ENCODE assay signal across 15 mouse cellular contexts in genomic region chr16:20227504-20227903, GRCm38 (mm10). TPM values are rescaled to one million over a fixed set of nuclear protein-coding genes. Genes with fewer than 3 reads are reported as not detected.
DNase-seq lines count a peak whose midpoint lies in the region; ATAC-seq and TF ChIP-seq lines count a peak whose summit lies in the region.
"Had no signal": no experiment of that assay in that cellular context is flagged by ENCODE, and none has a peak within 500 bp of the region (broad histone marks: within the 10 kb centered on the region; RNA-seq: fewer than 3 reads in every experiment).

No protein-coding gene starts in this region.

- ATAC-seq in midbrain, postnatal 0 days (ENCODE audit: low FRiP score), result no peak
- no peak for ATAC-seq in midbrain, embryonic 13.5 days
- peak; percentile 48 for ATAC-seq in heart, embryonic 12.5 days (ENCODE audit: insufficient number of reproducible peaks, low FRiP score)
- no peak for ATAC-seq in stomach, postnatal 0 days (ENCODE audit: low FRiP score, low TSS enrichment)
- no peak for ATAC-seq in forebrain, embryonic 13.5 days

- H3K27me3 ChIP-seq in heart, adult 2 months (ENCODE audit: control insufficient read depth, insufficient read depth, low read length), result no peaks in the 10 kb centered on the region
- no peaks in the 10 kb centered on the region for H3K27me3 ChIP-seq in midbrain, postnatal 0 days (ENCODE audit: insufficient read depth, low read length)
- no peaks in the 10 kb centered on the region for H3K27me3 ChIP-seq in midbrain, embryonic 13.5 days
- no peaks in the 10 kb centered on the region for H3K27me3 ChIP-seq in heart, embryonic 12.5 days (replicated peaks)
- no peaks in the 10 kb centered on the region for H3K27me3 ChIP-seq in stomach, postnatal 0 days (ENCODE audit: control insufficient read depth, insufficient read depth, low read length)
- H3K27me3 ChIP-seq in forebrain, embryonic 13.5 days, result no peaks in the 10 kb centered on the region
- H3K27me3 ChIP-seq: megakaryocyte, embryonic 14.5 days had no signal

- H3K4me3 ChIP-seq in heart, adult 2 months, result no peak overlapping the region
- H3K4me3 ChIP-seq in midbrain, postnatal 0 days (ENCODE audit: low read depth, low read length), result no peak overlapping the region
- no peak overlapping the region for H3K4me3 ChIP-seq in midbrain, embryonic 13.5 days (replicated peaks)
- H3K4me3 ChIP-seq in heart, embryonic 12.5 days, result no peak overlapping the region
- no peak overlapping the region for H3K4me3 ChIP-seq in stomach, postnatal 0 days (ENCODE audit: low read depth, low read length)
- H3K4me3 ChIP-seq in forebrain, embryonic 13.5 days, result no peak overlapping the region
- H3K4me3 ChIP-seq: megakaryocyte, embryonic 14.5 days had no signal

- 24% methylated on average over 6 of the region's 6 CpGs for WGBS in heart, adult 2 months
- 75% methylated on average over 6 of the region's 6 CpGs for WGBS in midbrain, postnatal 0 days
- WGBS in midbrain, embryonic 13.5 days, result 88% methylated on average over 6 of the region's 6 CpGs
- WGBS in heart, embryonic 12.5 days, result 20% methylated on average over 6 of the region's 6 CpGs
- WGBS in stomach, postnatal 0 days, result 71% methylated on average over 6 of the region's 6 CpGs
- WGBS in forebrain, embryonic 13.5 days, result 85% methylated on average over 6 of the region's 6 CpGs

- H3K36me3 ChIP-seq in heart, adult 2 months (ENCODE audit: control insufficient read depth, insufficient read depth, low read length), result peaks cover 1% of the 10 kb centered on the region
- H3K36me3 ChIP-seq in midbrain, postnatal 0 days (ENCODE audit: insufficient read depth, low read length), result peaks cover 63% of the 10 kb centered on the region
- peaks cover 75% of the 10 kb centered on the region for H3K36me3 ChIP-seq in midbrain, embryonic 13.5 days
- H3K36me3 ChIP-seq in heart, embryonic 12.5 days, result peaks cover 69% of the 10 kb centered on the region
- peaks cover 36% of the 10 kb centered on the region for H3K36me3 ChIP-seq in stomach, postnatal 0 days (ENCODE audit: control insufficient read depth, insufficient read depth, low read length)
- H3K36me3 ChIP-seq in forebrain, embryonic 13.5 days (ENCODE audit: poor library complexity, severe bottlenecking), result peaks cover 84% of the 10 kb centered on the region

- no peaks in the 10 kb centered on the region for H3K9me3 ChIP-seq in midbrain, postnatal 0 days (ENCODE audit: low read length)
- no peaks in the 10 kb centered on the region for H3K9me3 ChIP-seq in midbrain, embryonic 13.5 days
- H3K9me3 ChIP-seq in heart, embryonic 12.5 days (replicated peaks), result no peaks in the 10 kb centered on the region
- no peaks in the 10 kb centered on the region for H3K9me3 ChIP-seq in stomach, postnatal 0 days (ENCODE audit: control insufficient read depth, low read length)
- no peaks in the 10 kb centered on the region for H3K9me3 ChIP-seq in forebrain, embryonic 13.5 days (replicated peaks)
- H3K9me3 ChIP-seq: megakaryocyte, embryonic 14.5 days had no signal

- DNase-seq in heart, adult 2 months, result no peak
- no peak for DNase-seq in heart, postnatal 25 days (ENCODE audit: low spot score)
- no peak for DNase-seq in midbrain, postnatal 0 days (ENCODE audit: low spot score)
- no peak for DNase-seq in stomach, postnatal 0 days (ENCODE audit: low spot score)
- no peak for DNase-seq in urinary bladder, postnatal 4 days (ENCODE audit: low spot score in 2 of 2)
- DNase-seq: adrenal gland, postnatal 10 days; kidney, adult 18-20 months; right cerebral cortex, postnatal 4 days; thymus, postnatal 25 days had no signal

- H3K4me1 ChIP-seq in heart, adult 2 months (ENCODE audit: control insufficient read depth, insufficient read depth, low read length), result no peaks in the 10 kb centered on the region; the same call in 1 of the 2 replicates
- no peaks in the 10 kb centered on the region for H3K4me1 ChIP-seq in midbrain, postnatal 0 days (ENCODE audit: insufficient read depth, low read length)
- H3K4me1 ChIP-seq in midbrain, embryonic 13.5 days (replicated peaks), result no peaks in the 10 kb centered on the region
- H3K4me1 ChIP-seq in heart, embryonic 12.5 days (replicated peaks), result peaks cover 17% of the 10 kb centered on the region
- H3K4me1 ChIP-seq in stomach, postnatal 0 days (replicated peaks; ENCODE audit: control insufficient read depth, insufficient read depth), result no peaks in the 10 kb centered on the region
- H3K4me1 ChIP-seq in forebrain, embryonic 13.5 days, result no peaks in the 10 kb centered on the region
- H3K4me1 ChIP-seq: megakaryocyte, embryonic 14.5 days had no signal

- TF ChIP-seq EP300 in heart, adult 2 months (IDR thresholded peaks at IDR 0.05; ENCODE audit: insufficient read depth, low read depth, low read length), result no peak
- TF ChIP-seq EP300 in stomach, postnatal 0 days (optimal IDR thresholded peaks at IDR 0.05), result no peak

- TF ChIP-seq CTCF in heart, adult 2 months (IDR thresholded peaks at IDR 0.05), result peak; percentile 61
- TF ChIP-seq CTCF in midbrain, postnatal 0 days (IDR thresholded peaks at IDR 0.05), result peak; percentile 37; the same call in 1 of the 2 replicates
- peak; percentile 38 for TF ChIP-seq CTCF in stomach, postnatal 0 days (IDR thresholded peaks at IDR 0.05; ENCODE audit: low read depth)

- no peak overlapping the region for H3K9ac ChIP-seq in heart, adult 2 months (ENCODE audit: low read depth, low read length)
- no peak overlapping the region for H3K9ac ChIP-seq in midbrain, postnatal 0 days (replicated peaks; ENCODE audit: low read length, poor library complexity, severe bottlenecking)
- H3K9ac ChIP-seq in midbrain, embryonic 13.5 days (replicated peaks), result no peak overlapping the region
- peak overlapping the region; percentile 11; the same call in 1 of the 2 replicates for H3K9ac ChIP-seq in heart, embryonic 12.5 days
- H3K9ac ChIP-seq in stomach, postnatal 0 days (ENCODE audit: low read length), result no peak overlapping the region
- H3K9ac ChIP-seq in forebrain, embryonic 13.5 days, result no peak overlapping the region

- TF ChIP-seq POLR2A in heart, adult 2 months (IDR thresholded peaks at IDR 0.05; ENCODE audit: insufficient read depth, low read depth, low read length), result no peak

- H3K4me2 ChIP-seq in midbrain, postnatal 0 days (ENCODE audit: low read depth, low read length, poor library complexity, severe bottlenecking), result no peak overlapping the region
- H3K4me2 ChIP-seq in midbrain, embryonic 13.5 days (replicated peaks), result no peak overlapping the region
- no peak overlapping the region for H3K4me2 ChIP-seq in heart, embryonic 12.5 days
- no peak overlapping the region for H3K4me2 ChIP-seq in stomach, postnatal 0 days (replicated peaks; ENCODE audit: low read depth)
- H3K4me2 ChIP-seq in forebrain, embryonic 13.5 days, result no peak overlapping the region

- H3K79me2 ChIP-seq in heart, adult 2 months (replicated peaks; ENCODE audit: control insufficient read depth, insufficient read depth, low read length), result no peaks in the 10 kb centered on the region

- intact Hi-C loops in heart, adult 2 months (cut with DNase I), result no loop called here
- intact Hi-C loops in heart, postnatal 25 days (cut with DNase I), result no loop called here

- no peak overlapping the region for H3K27ac ChIP-seq in heart, adult 2 months
- no peak overlapping the region for H3K27ac ChIP-seq in midbrain, postnatal 0 days (ENCODE audit: low read depth, low read length)
- no peak overlapping the region for H3K27ac ChIP-seq in midbrain, embryonic 13.5 days
- peak overlapping the region; percentile 5; the same call in 1 of the 2 replicates for H3K27ac ChIP-seq in heart, embryonic 12.5 days (ENCODE audit: poor library complexity, severe bottlenecking)
- no peak overlapping the region for H3K27ac ChIP-seq in stomach, postnatal 0 days (replicated peaks)
- H3K27ac ChIP-seq in forebrain, embryonic 13.5 days, result no peak overlapping the region

RNA-seq across cellular contexts. Expression of gene Map6d1, which starts 13.7 kb away (rescaled TPM):
- 1 to 10 TPM; 1.0 to 1.6 TPM for total RNA-seq in heart, adult 2 months (2021)
- 0.23 and 0.67 TPM in 2 replicates for polyA plus RNA-seq in heart, adult 2 months (2012; rRNA removed)
- 1 to 10 TPM; 1.2 to 1.8 TPM for total RNA-seq in heart, postnatal 25 days (2021)
- 8.6 and 9.7 TPM in 2 replicates for total RNA-seq in midbrain, postnatal 0 days (2014; rRNA removed)
- polyA plus RNA-seq in midbrain, postnatal 0 days (2015; fragmentation: Nextera tagmentation; extraction: Ambion mirVana), result 3.7 and 4.3 TPM in 2 replicates
- 2.2 and 2.7 TPM in 2 replicates for polyA plus RNA-seq in midbrain, embryonic 13.5 days (2015; fragmentation: Nextera tagmentation; extraction: Ambion mirVana)
- 1.3 TPM in 2 replicates for polyA plus RNA-seq in heart, embryonic 12.5 days (2016; fragmentation: Nextera tagmentation; extraction: Ambion mirVana)
- 0.11 and 0.25 TPM in 2 replicates for polyA plus RNA-seq in stomach, postnatal 0 days (2015; fragmentation: Nextera tagmentation; extraction: Ambion mirVana)
- polyA plus RNA-seq in forebrain, embryonic 13.5 days (2015; fragmentation: Nextera tagmentation; extraction: Ambion mirVana), result 1.1 and 1.8 TPM in 2 replicates
- total RNA-seq: hematopoietic stem cell, adult 5-6 weeks; liver, adult 2 months had no signal
- polyA plus RNA-seq: liver, adult 2 months had no signal
